Mouse (Mus musculus) retina, postnatal 1 day (tissue): Measurements from ENCODE around the gene Adamts5.

Source experiments
- DNase-seq: peaks from one replicate; pipeline ENCODE4 v3.0.0-alpha.2; 2012

The Adamts5 gene

DNA sequence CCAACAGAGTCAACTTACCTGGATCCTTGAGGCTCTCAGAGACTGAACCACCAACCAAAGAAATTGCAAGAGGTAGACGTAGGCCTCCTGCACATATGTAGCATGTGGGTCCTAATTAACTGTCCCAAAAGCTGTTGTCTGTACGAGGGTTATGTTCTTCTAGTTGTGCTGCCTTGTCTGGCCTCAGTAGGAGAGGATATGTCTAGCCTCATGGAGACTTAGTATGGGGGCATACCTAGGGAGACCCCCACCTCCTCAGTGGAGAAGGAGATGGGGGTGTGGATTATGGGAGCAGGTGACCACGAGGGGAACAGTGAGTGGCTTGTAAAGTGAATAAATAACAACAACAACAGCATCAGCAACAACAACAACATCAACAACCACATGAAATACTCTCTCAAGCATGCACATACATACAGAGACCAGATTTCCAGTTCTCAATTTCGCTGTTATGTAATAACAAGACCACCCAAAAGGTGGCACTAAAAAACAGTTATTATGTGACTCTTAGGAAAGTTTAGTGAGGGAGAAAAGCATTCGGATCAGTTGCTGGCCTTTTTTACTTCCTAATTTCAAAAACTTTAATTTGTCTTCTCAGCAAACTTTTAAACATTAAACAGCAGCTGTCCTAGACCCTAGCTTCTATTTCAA, 81.7 kb downstream of the Adamts5 start:
- DNase-seq, result peak; percentile 35

DNA sequence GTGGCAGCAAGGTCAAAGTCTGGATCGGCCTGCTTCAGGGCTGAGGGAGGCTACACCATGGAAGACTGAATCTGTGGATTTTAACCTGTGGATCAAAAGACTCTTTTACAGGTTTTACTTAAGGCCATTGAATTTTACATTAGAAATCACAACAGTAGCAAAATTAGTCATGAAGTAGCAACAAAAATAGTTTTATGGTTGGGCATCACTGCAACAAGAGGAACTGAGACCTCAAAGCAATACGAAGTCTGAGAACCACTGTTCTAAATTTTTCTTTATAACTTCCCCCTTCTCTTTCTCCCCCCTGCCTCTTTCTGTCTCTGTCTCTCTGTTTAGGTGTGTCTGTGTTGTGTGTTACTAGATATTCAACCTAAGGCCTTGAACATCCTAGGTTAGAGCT, 87.5 kb downstream of the Adamts5 start:
- DNase-seq, result no peak

DNA sequence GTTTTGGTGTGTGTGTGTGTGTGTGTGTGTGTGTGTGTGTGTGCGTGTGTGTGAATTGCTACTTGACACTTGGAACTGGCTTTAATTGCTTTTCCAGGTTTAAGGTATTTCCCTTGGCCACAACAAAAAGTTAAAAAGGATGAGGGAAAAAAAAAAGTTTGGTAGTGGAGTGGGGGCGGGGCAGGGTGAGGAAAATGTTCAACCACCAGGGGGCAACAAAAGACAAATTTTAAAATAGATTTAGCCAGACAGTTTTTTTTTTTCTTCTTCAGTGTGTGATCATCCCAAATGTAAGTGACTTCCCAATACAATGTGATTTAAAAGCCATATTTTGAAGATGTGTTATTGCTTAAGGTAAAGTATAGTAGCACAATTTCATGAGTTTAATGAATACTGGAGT, 94.0 kb downstream of the Adamts5 start:
- peak; percentile 65 for DNase-seq

DNA sequence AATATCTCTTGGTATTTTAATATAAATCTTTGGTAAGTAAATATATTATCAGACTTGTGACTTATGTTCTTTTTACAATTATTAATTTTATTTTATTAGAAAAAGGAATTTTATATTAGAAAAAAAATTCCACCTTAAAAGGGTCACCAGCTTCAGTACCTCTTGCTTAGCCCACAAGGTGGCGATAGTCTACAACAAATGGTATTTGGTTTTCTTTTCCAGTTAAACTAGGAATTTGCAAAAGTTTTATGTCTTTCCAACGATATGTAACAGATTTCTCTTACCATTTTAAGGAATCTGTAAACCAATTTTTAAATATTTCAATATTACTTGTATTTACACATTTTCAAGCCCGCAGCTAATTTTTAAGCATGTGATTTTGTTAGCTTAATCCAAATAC, 94.6 kb downstream of the Adamts5 start:
- peak; percentile 78 for DNase-seq
